Mouse (Mus musculus) heart, embryonic 14.5 days (tissue): ENCODE results near the gene Ermap. TPM values are rescaled to one million over a fixed set of nuclear protein-coding genes. Genes with fewer than 3 reads are reported as not detected.
A peak's percentile ranks its signal among the peaks of the same experiment; 100 is the strongest.

Experiments used
- ATAC-seq: fragments of 200-750 bp; cut with Nextera tagmentation; 2 replicates; pipeline ENCODE4 v1.8.0; 2017; ENCODE audit warnings: low read depth, moderate TSS enrichment; ENCODE audit not compliant: insufficient number of reproducible peaks, insufficient read depth, low FRiP score
- H3K27ac ChIP-seq, 2 experiments: fragments of 200-500 bp in 1 of 2; fragments of 300-500 bp in 1 of 2; sonication (generic) in 1 of 2; replicated peaks in 1 of 2; 2 replicates each; pipeline ENCODE4 v1.5.1; 2012 to 2014; ENCODE audit warnings: low read depth in 2 of 2, low read length in 2 of 2, control low read depth in 1 of 2, mild to moderate bottlenecking in 1 of 2, mixed read lengths in 1 of 2; ENCODE audit not compliant: control insufficient read depth in 1 of 2, insufficient read depth in 1 of 2
- H3K27me3 ChIP-seq: fragments of 300-500 bp; sonication (generic); 2 replicates; pipeline ENCODE4 v1.6.1; 2014; ENCODE audit warnings: mild to moderate bottlenecking, low read length, control low read depth; ENCODE audit not compliant: control insufficient read depth, insufficient read depth
- H3K36me3 ChIP-seq: fragments of 300-500 bp; sonication (generic); 2 replicates; pipeline ENCODE4 v1.6.1; 2014; ENCODE audit warnings: mild to moderate bottlenecking, control low read depth, low read length, mixed read lengths; ENCODE audit not compliant: control insufficient read depth, insufficient read depth
- H3K4me1 ChIP-seq, 2 experiments: fragments of 200-500 bp in 1 of 2; fragments of 300-500 bp in 1 of 2; sonication (generic) in 1 of 2; 2 replicates each; pipeline ENCODE4 v1.6.1; 2012 to 2014; ENCODE audit warnings: low read length in 2 of 2, control low read depth in 1 of 2, mixed read lengths in 1 of 2; ENCODE audit not compliant: control insufficient read depth in 2 of 2, insufficient read depth in 2 of 2
- H3K4me2 ChIP-seq: fragments of 300-500 bp; sonication (generic); 2 replicates; pipeline ENCODE4 v1.6.1; 2014; ENCODE audit warnings: mild to moderate bottlenecking, low read length
- H3K4me3 ChIP-seq, 2 experiments: fragments of 200-500 bp in 1 of 2; fragments of 300-500 bp in 1 of 2; sonication (generic) in 1 of 2; 2 replicates each; pipeline ENCODE4 v1.5.1; 2012 to 2014; ENCODE audit warnings: low read length in 2 of 2, mild to moderate bottlenecking in 2 of 2, control low read depth in 1 of 2, low read depth in 1 of 2, moderate library complexity in 1 of 2; ENCODE audit not compliant: control insufficient read depth in 1 of 2, insufficient read depth in 1 of 2
- H3K9ac ChIP-seq: fragments of 300-500 bp; sonication (generic); 2 replicates; pipeline ENCODE4 v1.6.1; 2014; ENCODE audit warnings: mild to moderate bottlenecking, low read length
- H3K9me3 ChIP-seq: fragments of 300-500 bp; sonication (generic); 2 replicates; pipeline ENCODE4 v1.6.1; 2016; ENCODE audit warnings: low read length, control low read depth; ENCODE audit not compliant: control insufficient read depth
- WGBS: fragments of 180-500 bp; shearing (Covaris S2); extraction: QIAGEN DNeasy Blood & Tissue Kit; methylation state at CpG from one replicate; pipeline ENCODE4 v1.1.7; 2014; 5-methylcytosine and 5-hydroxymethylcytosine counted together
- polyA plus RNA-seq: library from polyadenylated mRNA; unstranded; fragments of >200 nt; fragmentation: Nextera tagmentation; extraction: Ambion mirVana; gene quantifications from 2 replicates; pipeline ENCODE4 v1.2.1, GENCODE M21; 2014

Gene Ermap
- polyA plus RNA-seq, 1 experiment from 2014 or later, result 0.88 TPM

DNA sequence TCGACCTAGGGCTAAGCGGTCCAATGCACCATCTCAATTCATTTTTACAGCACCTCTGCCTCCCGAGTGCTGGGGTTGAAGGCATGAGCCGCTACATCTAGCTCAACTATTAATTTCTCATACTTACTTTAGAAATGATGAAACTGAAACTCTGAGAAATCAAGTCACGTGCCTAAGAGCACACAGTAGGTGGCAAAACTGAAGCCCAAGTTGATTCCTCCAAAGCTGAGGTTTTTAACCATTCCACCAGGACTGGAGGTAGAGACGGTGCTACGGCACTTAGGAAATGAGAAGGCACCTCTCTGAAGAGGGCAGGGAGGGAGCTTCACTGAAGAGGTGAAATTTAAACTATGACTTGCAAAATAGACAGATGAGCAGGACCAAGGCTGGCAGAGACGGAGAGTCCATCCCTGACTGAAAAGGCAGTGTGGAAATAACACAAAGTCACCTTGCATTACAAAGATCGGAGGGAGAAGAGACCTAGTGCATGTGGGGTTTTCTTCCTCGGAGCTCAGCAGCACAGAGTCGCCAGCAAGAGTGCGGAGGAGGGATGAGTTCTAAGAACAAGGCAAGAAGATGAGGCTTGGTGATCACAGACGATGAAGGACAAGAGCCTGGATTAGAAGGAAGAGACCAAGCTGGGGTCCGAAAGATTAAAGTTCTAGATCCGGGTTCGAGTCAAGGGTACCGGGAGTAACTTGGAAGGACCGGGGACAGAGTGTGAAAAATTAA, 16.7 kb downstream of the Ermap start:
- H3K9ac ChIP-seq, result peak overlapping the region; percentile 90
- peak overlapping the region; percentile 84 for H3K4me2 ChIP-seq
- no peaks in the 10 kb centered on the region for H3K27me3 ChIP-seq
- H3K36me3 ChIP-seq, result peaks cover 28% of the 10 kb centered on the region
- H3K27ac ChIP-seq, result peak overlapping the region; percentile 57 to 74; a peak in 3 of 4 replicates
- no peaks in the 10 kb centered on the region for H3K9me3 ChIP-seq
- peak overlapping the region; percentile 72 to 76 for H3K4me3 ChIP-seq
- WGBS, result 33% methylated on average over 18 of the region's 18 CpGs
- ATAC-seq, result no peak
- H3K4me1 ChIP-seq, result peaks cover 5 to 16% of the 10 kb centered on the region in 2 experiments; a peak in 3 of 4 replicates

DNA sequence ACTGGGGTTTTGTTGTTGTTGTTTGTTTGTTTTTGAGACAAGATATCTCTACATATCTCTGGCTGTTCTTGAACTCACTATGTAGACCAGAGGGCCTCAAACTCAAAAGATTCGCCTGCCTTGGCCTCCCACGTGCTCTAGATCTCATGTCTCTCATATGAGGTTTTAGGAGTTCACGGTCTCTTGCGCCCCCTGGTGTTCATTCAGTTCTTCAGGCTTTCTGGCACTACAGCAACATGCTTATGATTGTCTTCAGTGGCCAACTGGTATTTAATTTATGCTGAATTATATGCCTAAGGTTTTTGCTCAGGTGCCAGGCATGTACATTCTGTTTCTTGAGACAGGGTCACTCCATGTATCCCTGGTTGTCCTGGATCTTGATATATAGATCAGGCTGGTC, 22.1 kb downstream of the Ermap start:
- WGBS, result 6% methylated on average over 4 of the region's 4 CpGs
- Histone ChIP-seq H3K4me3 (no peak overlapping the region), H3K4me1 (peaks cover 0 to 9% of the 10 kb centered on the region in 2 experiments; a peak in 2 of 4 replicates), H3K9ac (no peak overlapping the region), H3K36me3 (peaks cover 31% of the 10 kb centered on the region), H3K27ac (no peak overlapping the region), H3K9me3 (no peaks in the 10 kb centered on the region), H3K4me2 (no peak overlapping the region), H3K27me3 (no peaks in the 10 kb centered on the region)
- ATAC-seq, result no peak

DNA sequence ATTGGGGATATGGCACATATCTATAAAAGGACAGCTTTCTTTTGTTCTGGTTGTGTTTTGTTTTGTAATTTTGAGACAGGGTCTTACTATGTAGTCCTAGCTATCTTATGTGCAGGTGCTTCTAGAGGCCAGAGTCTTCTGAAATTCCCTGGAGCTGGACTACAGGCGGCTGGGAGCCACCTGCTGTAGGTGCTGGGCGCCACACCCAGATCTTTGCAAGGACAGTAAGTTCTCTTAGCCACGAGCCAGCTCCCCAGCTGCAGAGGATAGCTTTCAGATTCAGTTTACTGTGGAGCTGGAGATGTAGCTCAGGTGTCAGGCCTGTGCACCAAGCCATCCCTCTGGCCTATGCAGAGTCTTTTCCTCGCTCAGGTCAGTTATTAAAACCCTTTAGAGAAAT, 22.7 kb downstream of the Ermap start:
- H3K9me3 ChIP-seq, result no peaks in the 10 kb centered on the region
- no peak overlapping the region for H3K4me3 ChIP-seq
- ATAC-seq, result no peak
- 0 out of 4 replicates have a peak, but pooled peaks cover 0 to 5% of the 10 kb centered on the region in 2 experiments for H3K4me1 ChIP-seq
- H3K27me3 ChIP-seq, result no peaks in the 10 kb centered on the region
- WGBS, result 74% methylated on average over 4 of the region's 4 CpGs
- no peak overlapping the region for H3K27ac ChIP-seq
- H3K4me2 ChIP-seq, result no peak overlapping the region
- H3K36me3 ChIP-seq, result peaks cover 31% of the 10 kb centered on the region
- no peak overlapping the region for H3K9ac ChIP-seq

DNA sequence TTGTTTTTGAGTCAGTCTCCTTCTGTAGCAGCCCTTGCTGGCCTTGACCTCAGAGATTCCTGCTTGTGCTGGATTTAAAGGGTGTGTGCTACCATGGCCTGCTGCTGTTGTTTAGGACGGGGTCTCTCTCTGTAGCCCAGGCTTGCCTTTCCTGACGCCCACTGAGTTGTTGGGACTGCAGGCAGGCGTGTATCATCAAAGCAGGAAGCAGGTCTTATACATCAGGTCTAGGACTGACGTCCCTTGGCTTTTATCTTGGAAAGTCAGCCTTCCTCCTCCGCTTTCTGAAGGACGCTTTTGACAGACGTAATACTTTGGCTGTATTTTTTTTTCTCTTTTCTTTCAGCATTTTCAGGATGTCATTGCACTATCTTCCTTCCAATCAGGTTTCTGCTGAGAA, 23.9 kb downstream of the Ermap start:
- H3K36me3 ChIP-seq, result peaks cover 31% of the 10 kb centered on the region
- ATAC-seq, result no peak
- 57% methylated on average over 7 of the region's 7 CpGs for WGBS
- H3K9me3 ChIP-seq, result no peaks in the 10 kb centered on the region
- H3K9ac ChIP-seq, result no peak overlapping the region
- H3K4me1 ChIP-seq, result no peaks in the 10 kb centered on the region
- no peak overlapping the region for H3K4me3 ChIP-seq
- no peaks in the 10 kb centered on the region for H3K27me3 ChIP-seq
- H3K4me2 ChIP-seq, result no peak overlapping the region
- no peak overlapping the region for H3K27ac ChIP-seq

DNA sequence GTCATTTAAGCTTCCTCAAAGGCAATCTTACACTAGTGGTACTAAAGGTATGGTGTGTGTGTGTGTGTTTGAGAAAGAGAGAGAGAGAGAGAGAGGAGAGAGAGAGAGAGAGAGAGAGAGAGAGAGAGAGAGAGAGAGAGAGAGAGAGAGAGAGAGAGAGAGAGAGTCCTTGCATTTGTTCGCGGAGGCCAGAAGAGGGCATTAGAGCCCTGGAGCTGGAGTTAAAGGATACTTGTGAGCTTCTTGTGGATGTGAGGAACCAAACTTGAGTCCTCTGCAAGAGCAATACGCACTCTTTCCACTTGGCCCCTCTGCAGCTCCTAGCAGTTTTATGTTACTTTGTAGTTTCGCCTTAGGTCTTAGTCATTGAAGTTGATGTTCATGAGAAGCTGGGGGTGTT, 26.8 kb downstream of the Ermap start:
- Histone ChIP-seq H3K9ac (no peak overlapping the region), H3K9me3 (no peaks in the 10 kb centered on the region), H3K4me2 (no peak overlapping the region), H3K27me3 (no peaks in the 10 kb centered on the region), H3K36me3 (peaks cover 2% of the 10 kb centered on the region), H3K27ac (no peak overlapping the region), H3K4me3 (no peak overlapping the region), H3K4me1 (no peaks in the 10 kb centered on the region)
- 76% methylated on average over 4 of the region's 4 CpGs for WGBS
- ATAC-seq, result no peak

DNA sequence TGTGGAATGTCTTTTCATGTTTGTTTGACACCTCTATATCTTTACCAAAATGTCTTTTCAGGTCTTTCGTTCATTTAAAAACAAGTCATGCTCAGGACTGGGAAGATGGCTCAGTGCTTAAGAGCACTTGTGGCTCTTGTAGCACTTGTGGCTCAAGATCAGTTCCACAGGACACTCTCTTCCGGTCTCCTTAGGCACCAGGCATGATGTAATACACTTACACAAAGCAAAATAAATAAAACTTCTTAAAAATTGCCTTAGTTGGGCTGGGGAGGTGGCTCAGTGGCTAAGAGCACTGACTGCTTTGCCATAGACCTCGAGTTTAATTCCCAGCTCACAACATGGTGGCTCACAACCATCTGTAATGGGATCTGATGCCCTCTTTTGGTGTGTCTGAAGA, 28.5 kb downstream of the Ermap start:
- H3K4me2 ChIP-seq, result no peak overlapping the region
- H3K27ac ChIP-seq, result no peak overlapping the region
- no peaks in the 10 kb centered on the region for H3K9me3 ChIP-seq
- WGBS, result 73% methylated on average over 3 of the region's 3 CpGs
- no peaks in the 10 kb centered on the region for H3K36me3 ChIP-seq
- no peaks in the 10 kb centered on the region for H3K4me1 ChIP-seq
- H3K4me3 ChIP-seq, result no peak overlapping the region
- H3K9ac ChIP-seq, result no peak overlapping the region
- ATAC-seq, result no peak
- H3K27me3 ChIP-seq, result no peaks in the 10 kb centered on the region

DNA sequence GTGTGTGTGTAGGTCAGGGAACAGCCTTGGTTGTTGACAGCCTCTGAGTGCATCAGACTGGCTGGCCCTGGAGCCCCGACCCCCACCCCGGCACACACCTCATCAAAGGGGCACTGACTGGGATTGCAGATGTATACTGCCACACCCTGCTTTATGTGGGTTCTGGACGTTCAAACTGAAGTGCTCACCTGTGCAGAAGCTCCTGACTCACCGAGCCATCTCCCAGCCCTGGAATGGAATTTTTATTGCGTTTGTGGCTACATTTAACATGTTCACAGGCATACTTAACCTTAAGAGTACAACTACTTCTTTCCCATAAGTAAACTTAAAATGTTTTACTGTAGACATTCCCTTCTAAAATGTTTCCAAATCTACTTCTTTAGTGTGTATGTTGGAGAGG, 31.9 kb downstream of the Ermap start:
- 59% methylated on average over 5 of the region's 5 CpGs for WGBS
- Histone ChIP-seq H3K4me3 (no peak overlapping the region), H3K27me3 (no peaks in the 10 kb centered on the region), H3K36me3 (no peaks in the 10 kb centered on the region), H3K4me1 (no peaks in the 10 kb centered on the region), H3K27ac (no peak overlapping the region), H3K9me3 (no peaks in the 10 kb centered on the region), H3K9ac (no peak overlapping the region), H3K4me2 (no peak overlapping the region)
- ATAC-seq, result no peak

DNA sequence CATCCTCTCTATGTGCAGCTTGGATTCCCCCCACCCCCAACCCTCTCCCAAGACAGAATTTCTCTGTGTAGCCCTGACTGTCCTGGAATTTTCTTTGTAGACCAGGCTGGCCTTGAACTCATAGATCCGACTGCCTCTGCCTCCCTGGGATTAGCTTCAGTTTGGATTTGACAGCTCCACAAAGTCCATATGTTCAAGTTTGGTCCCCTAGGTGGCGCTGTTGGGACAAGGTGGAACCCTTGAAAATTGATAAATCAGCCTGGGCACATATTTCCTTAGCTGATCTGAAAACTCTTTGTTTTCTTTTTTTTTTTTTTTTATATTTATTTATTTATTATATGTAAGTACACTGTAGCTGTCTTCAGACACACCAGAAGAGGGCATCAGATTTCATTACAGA, 32.6 kb downstream of the Ermap start:
- no peak for ATAC-seq
- Histone ChIP-seq H3K27ac (no peak overlapping the region), H3K36me3 (no peaks in the 10 kb centered on the region), H3K27me3 (no peaks in the 10 kb centered on the region), H3K4me2 (no peak overlapping the region), H3K4me1 (no peaks in the 10 kb centered on the region), H3K4me3 (no peak overlapping the region), H3K9me3 (no peaks in the 10 kb centered on the region), H3K9ac (no peak overlapping the region)
- WGBS, result 32% methylated on average over 2 of the region's 2 CpGs
